Mouse (Mus musculus): ENCODE measurements around the gene Cmas.

GRCm38 (mm10) chr6:142801687-142802086, 45.2 kb downstream of the Cmas start:
- no peak for TF ChIP-seq CTCF (IDR thresholded peaks at IDR 0.05; ENCODE audit: control insufficient read depth, insufficient read depth, low read length)
- TF ChIP-seq POLR2A (IDR thresholded peaks at IDR 0.05; ENCODE audit: borderline replicate concordance, control insufficient read depth, low read depth, low read length) = no peak

Data from bone marrow, adult 2 months (tissue).